Mouse (Mus musculus): ENCODE measurements around the gene Ugt1a10.
"Not testable (repeated sequence)": the region's sequence is repeated elsewhere in the genome, so short reads cannot be mapped to it uniquely, and the experiment has no call there.

DNA sequence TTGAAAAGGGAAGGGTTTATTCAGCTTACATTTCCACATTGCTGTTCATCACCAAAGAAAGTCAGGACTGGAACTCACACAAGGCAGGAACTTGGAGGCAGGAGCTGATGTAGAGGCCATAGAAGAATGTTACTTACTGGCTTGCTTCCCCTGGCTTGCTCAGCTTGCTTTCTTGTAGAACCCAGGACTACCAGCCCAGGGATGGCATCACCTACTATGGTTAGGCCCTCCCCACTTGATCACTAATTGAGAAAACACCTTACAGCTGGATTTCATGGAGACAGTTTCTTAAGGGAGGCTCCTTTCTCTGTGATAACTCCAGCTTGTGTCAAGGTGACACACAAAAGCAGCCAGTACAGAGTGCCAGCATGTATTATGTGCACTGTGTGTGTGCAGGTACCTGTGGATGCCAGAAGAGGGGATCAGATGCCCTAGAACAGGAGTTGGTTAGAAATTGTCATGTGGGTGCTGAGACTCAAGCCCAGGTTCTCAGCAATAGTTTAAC, 167.9 kb downstream of the Ugt1a10 start:
- not testable (repeated sequence) for TF ChIP-seq POLR2A (IDR thresholded peaks at IDR 0.05; ENCODE audit: low read depth, low read length); CTCF (conservative IDR thresholded peaks at IDR 0.05; ENCODE audit: insufficient read depth, insufficient read length, low read depth, low read length)

Measured in kidney, adult 2 months (tissue).